Mouse (Mus musculus) testis, adult 2 months (tissue): ENCODE data around the gene Zfp334.

ENCODE experiments used
- CTCF ChIP-seq: fragments of 200-500 bp; IDR thresholded peaks from 2 replicates; pipeline ENCODE4 v1.5.1; 2012; ENCODE audit warnings: low read depth, mild to moderate bottlenecking, inconsistent platforms, low read length, moderate library complexity; ENCODE audit not compliant: control insufficient read depth, insufficient read depth, insufficient replicate concordance
- POLR2A ChIP-seq: fragments of 200-500 bp; IDR thresholded peaks from 2 replicates; pipeline ENCODE4 v1.6.1; 2012; ENCODE audit warnings: low read depth, mild to moderate bottlenecking, inconsistent platforms, low read length, moderate library complexity; ENCODE audit not compliant: control insufficient read depth

DNA sequence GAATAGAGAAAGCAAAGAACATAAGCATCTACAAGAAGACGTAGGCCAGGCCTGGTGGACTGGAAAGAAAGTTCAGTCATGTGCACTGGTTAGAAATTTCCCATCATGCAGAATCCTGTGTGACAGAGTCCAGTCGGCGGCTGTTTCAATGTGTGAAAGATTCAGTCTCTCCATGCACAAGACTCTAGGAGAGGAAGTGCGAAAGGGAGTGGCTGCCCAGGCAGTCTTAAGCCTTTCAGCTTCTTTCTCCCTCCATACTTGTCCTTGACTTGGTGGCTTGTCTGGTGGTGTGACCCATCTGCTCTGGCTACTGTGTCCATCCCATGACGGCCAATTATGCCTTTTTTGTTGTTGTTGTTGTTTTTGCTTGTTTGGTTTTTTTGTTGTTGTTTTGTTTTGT, 41.9 kb downstream of the Zfp334 start:
- no peak for TF ChIP-seq CTCF
- no peak for TF ChIP-seq POLR2A
